Mouse (Mus musculus) CD4-positive, CD25-positive, alpha-beta regulatory T cell, adult 2 months (primary cell): ENCODE data around the gene Hexim2.

Source experiments
- DNase-seq: peaks from one replicate; pipeline ENCODE4 v3.0.0-alpha.2; 2012; ENCODE audit warnings: low read depth, low spot score

Hexim2 gene

DNA sequence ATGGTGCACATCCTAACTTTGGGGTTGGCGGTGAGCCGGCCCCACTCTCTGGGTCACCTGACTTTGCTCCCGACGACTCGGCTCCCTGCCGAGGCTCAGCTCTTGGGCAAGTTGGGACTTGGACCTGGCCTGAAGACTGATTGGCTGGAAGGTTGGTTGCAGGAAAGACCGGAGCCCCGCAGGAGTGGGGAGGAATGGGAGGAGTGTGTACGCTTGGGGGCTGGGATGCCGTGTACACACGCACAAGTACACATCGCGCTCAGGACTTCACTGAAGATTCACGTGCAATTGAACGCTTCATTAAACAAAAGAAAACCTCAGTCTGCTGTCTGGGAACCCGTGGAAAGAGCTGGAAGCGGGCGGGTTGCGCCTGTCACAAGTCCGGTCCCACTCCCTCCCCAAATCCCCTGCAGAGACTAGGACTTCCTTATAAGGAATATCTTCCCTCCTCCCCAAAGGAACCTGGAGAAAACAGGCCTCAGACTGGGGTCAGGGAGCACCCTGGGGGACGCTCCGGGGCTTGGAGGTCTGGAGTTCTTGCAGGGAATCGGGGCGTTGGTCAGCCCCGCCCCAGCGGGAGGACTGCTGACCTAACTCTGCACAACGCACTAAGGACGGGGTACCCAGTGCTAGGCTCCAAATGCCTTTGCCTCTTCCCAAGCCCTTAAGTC lies 20.2 kb upstream of the Hexim2 start:
- DNase-seq: no peak

DNA sequence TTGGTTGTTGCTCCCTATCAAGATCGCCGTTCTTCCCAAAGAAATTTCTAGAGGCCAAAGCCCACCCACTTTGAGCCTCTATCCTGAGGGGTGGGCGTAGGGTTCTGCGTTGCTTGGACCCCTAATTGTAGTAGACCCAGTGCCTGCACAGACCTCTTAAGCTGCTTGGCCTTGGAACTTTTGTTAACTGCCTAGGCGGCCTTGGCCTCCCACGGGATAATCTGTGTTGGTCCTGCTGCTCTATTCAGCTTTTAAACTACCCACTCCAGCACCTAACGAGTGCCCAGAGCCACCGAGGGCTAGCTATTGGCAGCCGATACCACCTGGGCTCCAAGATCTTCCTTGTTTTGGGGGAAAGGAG lies 19.7 kb upstream of the Hexim2 start:
- DNase-seq: no peak

DNA sequence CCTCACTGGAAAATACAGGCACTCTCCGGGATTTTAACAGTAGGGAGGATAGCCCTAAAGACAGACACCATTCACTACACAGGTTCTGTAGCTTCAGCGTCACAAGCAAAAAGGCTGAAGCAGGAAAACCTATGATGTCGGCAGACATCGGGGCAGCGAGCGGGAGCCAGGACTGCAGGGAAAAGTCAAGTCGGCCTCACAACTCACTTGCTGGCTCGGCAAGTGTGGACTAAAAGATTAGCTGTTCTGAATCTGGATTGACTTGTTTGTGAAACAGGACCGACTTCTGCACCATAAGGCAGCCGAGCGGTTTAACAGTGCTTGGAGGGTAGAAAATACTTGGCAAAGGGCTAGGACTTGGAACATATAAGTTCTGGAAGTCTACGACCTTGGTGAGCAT lies 19.2 kb upstream of the Hexim2 start:
- DNase-seq: no peak

DNA sequence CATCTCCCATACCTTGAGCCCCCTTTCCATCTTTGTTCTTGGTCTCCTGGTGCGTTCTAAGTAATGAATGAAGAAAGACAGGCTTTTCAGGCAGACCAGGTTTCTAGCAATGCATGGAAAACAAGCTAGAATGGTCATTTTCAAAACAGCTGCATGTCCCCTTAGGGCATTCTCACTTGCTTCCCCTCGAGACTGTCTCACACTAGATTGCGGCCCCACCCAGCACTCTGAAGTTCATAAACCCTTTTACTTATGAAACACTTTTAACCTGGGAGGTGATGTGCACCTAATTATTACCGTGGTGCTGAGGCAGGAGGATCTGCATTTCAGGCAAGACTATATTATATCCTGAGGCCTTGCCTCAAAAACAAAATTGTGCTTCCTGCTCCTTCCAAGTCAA lies 18.5 kb upstream of the Hexim2 start:
- no peak for DNase-seq

DNA sequence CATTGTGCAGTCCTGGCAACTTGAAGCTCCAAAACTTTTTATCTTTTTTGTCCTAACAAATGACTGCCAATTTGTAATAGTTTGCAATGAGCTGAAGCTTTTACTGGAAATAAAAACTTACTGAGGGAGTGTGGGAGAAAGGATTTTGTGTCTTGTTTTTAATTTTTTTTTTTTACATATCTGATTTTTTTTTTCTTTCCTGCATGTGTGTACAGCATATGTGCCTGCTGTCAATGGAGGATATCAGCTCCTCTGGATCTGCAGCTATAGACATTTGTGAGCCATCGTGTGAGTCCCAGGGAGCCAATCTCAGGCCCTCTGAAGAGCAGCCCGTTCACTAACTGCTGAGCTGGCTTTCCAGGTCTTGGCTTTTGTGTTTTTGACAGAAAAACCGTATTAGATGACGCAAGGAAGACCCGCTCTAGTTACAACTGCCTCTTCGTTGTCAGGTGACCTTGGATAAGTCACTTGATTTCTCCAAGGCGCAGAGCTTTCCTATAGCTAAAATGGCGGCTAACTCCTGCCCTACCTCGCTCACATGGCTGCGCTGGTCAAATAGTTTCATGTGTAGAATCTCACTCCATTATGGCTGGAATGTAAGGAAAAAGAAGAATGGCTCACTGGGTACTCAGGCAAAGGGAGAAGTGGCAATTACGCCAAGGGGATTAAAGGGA lies 17.8 kb upstream of the Hexim2 start:
- peak; percentile 21 for DNase-seq

DNA sequence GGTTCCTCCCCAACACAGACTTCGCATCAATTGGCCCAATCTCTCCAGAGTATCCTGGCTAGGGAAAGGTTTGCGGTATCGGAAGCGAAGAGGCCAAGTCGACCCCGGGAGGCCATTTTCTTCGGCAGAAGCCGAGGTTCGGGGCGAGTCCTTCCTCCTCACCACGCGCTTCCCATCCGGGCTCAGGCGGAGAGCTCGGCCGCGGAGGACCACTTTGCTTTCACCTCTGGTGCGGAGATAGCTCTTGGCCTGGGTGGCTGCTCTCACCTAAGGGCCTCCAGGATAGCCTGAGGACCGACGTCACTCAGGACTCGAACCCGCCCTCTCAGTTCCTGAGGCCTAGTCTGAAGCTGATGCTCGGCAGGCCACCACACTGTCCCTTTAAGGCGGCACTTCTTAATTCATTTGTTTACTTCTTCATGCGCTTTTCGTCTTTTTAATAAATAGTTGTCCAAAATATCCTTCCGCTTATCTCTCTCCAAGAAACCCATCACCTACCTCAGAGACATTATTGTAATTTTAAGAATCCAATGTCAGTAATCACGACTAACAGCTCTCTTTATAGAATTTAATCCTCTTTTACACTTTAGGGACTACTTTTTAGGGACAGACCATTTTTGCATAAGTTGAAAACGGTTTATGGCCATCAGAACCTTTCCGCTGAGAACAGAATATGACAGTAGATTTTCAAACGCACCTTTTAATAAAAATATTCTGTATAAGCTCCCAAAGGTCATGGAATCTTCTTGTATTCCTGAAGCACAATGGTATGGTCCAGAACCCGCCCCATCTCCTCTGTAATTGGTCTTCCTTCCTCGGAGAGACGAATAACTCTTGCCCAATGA lies 16.8 kb upstream of the Hexim2 start:
- peak; percentile 88 for DNase-seq

DNA sequence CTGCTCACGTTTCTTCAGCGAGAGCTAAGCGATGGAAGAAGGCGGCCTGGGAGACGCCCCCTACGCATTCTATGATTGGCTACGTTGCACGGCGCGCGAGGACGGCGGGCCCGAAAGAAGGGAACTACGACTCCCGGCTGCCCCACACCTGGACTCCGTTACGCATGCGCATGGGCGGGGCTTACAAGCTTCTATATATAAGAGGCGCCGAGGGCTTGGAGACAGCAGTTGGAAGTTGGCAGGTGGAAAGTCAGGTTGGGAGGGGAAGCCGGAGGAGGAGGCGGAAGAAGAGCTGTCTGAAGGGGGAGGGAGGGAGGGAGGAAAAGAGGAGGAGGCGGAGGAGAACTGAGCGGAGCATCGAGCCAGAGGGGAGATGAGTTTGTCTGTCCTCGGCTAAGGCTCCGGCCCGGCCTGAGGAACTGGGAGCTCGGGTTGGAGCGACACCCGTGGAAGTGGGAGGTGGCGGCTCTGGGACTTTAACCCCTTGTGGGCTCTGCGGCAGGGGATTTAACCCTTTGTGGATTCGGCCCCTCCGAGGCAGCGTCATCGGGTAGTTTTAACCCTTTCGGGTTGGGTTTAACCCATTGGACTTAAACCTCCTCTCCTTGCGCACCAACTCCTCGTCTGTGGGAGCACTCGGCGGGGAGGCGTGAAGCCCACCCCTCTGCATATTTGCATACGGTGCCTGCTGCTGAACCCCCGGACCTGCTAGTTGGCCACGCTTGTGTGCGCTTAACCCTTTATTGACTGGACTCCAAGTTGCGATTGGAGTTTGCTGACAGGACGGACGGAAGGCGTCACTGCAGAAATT lies 16.0 kb upstream of the Hexim2 start, which contains the start of gene Hexim1:
Hexim1 (plus strand) TSS at position 224 of the 811 bp plus-strand sequence.
- peak; percentile 99 for DNase-seq

DNA sequence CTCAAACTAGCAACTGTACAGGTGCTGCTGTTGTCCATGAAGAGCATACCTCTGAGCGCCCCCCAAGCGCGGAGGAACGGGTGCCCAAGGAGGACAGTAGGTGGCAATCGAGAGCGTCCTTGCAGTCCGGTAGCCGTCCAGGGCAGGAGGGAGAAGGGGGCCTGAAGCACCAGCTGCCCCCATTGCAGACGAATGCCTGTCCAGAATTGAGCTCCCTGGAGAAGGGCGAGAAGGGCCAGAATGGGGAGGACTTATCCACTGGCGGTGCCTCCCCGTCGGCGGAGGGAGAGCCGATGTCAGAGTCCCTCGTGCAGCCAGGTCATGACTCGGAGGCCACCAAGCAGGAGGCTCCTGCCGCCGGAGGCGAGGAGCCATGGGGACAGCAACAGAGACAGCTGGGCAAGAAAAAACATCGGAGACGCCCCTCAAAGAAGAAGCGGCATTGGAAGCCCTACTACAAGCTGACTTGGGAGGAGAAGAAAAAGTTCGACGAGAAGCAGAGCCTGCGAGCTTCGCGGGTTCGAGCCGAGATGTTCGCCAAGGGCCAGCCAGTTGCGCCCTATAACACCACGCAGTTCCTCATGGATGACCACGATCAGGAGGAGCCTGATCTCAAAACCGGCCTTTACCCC lies 15.2 kb upstream of the Hexim2 start:
- peak; percentile 76 for DNase-seq

DNA sequence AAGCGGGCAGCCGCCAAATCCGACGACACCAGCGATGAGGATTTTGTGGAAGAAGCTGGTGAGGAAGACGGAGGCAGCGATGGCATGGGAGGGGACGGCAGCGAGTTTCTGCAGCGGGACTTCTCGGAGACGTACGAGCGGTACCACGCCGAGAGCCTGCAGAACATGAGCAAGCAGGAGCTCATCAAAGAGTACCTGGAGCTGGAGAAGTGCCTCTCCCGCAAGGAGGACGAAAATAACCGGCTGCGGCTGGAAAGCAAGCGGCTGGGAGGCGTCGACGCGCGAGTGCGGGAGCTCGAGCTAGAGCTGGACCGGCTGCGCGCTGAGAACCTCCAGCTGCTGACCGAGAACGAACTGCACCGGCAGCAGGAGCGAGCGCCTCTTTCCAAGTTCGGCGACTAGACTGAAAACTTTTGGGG lies 14.6 kb upstream of the Hexim2 start:
- DNase-seq: peak; percentile 56

DNA sequence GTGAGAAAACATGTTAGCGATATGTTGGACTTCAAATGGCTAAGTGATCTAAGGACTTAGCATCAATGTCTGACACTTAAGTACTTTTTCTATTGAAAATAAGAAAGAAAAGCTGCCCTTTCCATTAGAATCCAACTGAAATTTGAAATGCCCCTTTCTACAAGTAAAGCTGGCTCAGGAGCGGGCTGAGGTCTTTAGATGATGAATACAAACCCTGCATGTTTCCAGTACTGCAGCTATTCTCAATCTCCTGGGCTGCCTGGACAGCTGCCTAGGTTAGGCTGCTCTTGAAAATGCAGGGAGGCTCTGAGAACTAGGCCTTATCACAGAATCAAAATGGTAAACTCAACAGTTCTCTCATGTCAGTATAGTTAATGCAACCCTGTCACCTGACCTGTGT lies 13.4 kb upstream of the Hexim2 start:
- no peak for DNase-seq

DNA sequence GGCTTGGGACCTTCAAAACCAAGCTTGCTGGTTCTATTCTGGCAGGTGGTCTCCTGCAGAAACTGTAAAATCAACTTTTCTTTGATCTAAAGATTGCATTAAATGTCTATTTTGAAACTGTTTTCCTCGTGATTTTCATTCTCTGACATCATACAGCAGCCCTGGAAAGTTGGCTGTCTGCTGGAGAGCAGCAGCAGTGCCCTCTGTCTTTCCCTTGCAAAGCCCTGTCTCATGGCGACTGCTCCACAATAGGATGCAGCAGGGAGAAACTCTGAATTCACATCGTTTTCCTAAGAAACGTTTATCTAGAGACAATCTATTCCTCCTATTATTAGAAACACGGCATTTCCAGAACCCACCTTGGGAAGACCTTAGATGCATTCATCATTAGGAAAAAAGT lies 12.6 kb upstream of the Hexim2 start:
- no peak for DNase-seq

DNA sequence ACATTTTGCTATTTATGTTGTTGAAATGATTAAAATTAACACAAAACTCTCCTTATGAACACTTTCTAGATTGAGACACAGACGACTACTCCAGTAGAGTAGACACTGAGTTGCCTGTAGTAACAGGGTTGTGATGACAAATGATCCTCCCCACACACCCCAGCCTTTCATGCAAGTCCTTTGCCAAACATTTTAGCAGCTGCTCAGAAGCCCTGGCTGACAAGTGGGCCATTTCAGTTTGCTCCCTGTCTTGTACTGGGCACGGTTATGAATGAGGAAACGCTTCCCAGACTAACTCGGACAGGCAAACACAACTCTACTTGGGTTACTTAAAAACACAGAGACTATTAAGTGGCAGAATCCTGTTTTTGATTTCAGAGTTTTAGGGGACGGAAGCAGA lies 11.9 kb upstream of the Hexim2 start:
- DNase-seq: no peak

DNA sequence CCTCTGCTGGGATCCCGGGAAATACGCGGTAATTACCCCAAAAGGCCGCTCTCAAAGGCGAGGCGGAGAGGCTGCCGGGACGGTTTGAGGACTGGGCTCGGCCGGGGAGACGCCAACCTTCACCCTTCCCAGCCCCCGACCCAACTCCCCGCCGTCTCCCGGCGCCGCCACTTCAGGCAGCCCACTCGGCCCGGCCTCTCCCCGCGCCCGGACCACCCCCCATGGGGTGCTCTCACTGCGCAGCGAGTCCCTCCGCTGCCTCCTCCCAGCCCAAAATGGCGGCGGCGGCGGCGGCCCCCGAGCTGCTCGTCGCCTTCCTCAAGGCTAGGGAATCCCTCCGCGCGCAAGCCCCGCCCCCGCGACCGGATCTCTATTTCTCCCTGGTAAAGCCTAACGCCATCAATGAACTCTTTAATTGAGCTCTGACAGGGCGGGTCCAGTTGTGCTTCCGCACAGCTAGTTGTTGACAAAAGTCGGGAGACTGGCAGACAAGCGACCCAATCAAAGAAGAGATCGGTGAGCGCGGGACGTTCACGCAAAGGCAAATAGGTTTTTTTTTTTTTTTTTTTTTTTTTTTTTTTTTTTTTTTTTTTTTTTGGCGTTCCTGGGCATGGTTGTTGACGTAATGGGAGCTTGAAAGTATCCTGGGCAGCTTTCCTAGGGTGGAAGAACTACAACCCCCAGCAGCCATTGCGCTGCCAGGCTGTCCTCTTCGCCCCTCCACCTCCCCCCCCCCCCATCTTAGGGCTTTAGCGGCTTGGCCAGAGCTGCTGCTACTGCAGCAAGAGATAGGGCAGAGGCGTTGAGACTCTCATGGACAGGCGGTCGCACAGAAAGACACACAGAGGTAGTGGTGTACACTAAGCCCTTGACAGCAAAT lies 587 bp downstream of the Hexim2 start:
- DNase-seq: peak; percentile 100

DNA sequence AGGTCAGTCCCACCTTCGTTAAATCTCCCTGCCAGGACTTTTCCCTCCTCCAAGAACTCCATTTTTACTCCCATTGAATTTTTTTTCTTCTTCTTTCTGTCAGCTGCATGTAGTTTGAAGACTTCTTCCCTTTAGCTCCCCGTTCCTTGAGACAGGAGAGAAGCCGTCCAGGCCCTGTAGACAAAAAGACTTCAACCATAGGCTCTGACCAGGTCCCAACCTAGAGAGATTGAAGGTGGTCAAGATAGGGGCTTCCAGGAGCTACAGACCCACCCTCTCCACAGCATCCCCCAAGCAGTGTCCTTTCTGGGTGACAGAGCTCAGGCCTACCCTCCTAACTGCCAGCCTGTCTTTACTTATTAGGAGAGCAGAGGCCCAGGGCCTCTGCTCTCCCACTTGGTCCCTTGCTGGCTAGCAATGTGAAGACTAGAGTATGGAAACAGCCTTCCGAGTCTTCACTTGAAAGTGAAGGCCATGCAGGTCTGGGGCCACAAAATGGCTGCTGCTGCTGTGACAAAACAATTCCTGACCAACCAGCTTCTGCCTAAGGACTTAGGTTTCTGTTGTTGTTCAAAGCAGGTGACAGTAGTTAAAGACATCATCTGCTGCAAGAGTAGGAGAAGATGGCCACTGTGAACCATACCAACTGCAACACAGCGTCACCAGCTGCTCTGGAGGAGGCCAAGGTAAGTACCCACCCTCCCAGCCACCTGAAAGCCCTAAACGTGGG lies 1.4 kb downstream of the Hexim2 start:
- peak; percentile 29 for DNase-seq

DNA sequence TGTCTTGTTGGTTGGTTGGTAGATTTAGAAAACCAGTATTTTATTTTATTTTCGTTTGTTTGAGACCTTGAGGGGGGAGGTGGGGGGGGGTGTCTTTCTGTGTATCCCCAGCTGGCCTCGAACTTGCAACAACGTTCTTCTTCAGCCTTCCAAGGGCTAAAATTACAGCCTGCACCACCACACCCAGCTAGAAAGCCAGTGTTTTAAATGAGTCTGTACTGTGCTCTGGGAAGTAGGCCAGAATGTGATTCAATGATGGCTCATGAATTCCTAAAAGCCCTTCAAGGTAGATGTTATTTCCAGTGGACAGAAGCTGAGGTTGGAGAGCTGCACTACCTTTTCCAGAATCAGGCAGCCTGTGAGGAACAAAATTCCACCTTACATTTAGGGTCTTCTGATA lies 2.0 kb downstream of the Hexim2 start:
- DNase-seq: no peak

DNA sequence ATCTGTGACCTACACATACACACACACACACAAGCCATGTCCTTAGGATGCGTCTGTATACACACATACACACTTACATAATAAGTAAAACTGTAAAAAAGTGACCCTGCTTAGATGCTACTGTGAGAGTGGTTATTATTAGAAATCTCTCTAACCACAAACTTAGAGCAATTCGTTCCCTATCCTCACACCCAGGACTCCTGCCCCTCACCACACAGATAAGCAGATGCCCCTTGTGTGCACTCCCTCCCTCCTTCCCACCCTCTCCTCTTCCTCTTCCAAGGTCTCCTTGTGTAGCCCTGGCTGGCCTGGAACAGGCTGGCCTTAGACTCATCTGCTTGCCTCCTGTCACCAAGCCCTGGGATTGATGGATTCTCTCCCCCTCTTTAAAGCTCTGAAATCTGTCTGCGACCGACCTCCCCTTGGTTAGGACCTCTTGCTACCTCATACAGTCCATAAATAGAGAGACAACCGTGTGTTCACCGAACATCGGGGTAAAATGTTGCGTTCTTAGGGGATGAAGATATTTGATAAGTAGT lies 3.9 kb downstream of the Hexim2 start:
- DNase-seq: no peak

DNA sequence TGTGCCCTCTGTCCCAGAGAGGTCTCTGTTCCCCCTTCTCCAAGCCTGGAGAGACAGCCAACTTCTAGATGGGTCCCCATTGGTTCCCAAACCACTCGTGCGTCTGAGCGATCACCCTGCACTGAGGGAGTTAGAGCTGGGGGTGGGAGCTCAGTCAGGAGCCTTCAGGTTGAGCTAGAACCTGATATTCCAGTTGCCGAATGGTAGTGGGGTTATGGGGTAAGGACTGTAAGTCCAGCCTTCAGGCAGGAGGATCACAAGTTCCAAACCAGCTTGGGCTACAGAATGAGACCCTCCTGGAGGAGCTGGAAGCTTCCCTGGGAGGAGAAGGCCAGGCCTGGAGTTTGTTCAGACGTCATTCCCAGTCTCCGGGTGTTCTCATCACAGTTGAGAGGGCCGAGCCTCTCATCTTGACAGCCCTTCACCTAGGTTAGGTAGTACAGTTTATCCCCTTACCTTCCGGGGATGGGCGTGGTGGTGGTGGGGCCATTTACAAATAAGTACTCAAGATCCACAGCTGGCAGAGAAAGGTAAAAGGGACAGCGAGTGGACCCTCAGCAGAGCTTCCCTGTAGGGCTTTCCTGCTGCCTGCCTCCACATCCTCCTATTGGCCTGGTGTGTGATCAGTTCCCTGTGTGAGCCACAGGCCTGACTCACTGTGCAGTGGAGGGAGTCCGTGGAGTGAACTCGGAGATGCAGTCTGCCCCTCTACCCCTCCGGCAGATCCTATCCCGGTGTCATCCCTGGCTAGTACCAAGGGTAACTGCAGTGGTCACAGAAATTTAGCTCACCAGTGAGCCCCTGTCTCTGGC lies 7.9 kb downstream of the Hexim2 start:
- no peak for DNase-seq

DNA sequence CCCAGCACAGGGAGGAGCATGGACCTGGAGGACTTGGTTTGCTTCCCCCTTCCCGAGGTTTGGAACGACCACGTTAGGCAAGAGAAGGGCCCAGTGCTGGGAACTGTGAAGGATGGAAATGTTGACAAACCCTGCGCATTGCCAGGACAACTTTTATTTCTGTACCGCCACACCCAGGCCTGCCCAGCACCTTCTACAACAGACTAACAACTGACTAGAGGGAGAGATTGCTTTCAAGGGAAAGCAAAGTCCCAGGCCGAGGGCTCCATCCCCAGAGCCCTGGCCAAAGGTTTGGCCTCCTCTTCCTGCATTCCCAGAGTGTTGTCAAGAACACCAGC lies 8.5 kb downstream of the Hexim2 start:
- DNase-seq: no peak
